Mouse (Mus musculus): ENCODE measurements around the gene Efna2. TPM values are rescaled to one million over a fixed set of nuclear protein-coding genes. Genes with fewer than 3 reads are reported as not detected.

Gene Efna2
- total and polyA plus RNA-seq, 2 experiments from 2014 or later: 51.1 to 52.1 TPM

DNA sequence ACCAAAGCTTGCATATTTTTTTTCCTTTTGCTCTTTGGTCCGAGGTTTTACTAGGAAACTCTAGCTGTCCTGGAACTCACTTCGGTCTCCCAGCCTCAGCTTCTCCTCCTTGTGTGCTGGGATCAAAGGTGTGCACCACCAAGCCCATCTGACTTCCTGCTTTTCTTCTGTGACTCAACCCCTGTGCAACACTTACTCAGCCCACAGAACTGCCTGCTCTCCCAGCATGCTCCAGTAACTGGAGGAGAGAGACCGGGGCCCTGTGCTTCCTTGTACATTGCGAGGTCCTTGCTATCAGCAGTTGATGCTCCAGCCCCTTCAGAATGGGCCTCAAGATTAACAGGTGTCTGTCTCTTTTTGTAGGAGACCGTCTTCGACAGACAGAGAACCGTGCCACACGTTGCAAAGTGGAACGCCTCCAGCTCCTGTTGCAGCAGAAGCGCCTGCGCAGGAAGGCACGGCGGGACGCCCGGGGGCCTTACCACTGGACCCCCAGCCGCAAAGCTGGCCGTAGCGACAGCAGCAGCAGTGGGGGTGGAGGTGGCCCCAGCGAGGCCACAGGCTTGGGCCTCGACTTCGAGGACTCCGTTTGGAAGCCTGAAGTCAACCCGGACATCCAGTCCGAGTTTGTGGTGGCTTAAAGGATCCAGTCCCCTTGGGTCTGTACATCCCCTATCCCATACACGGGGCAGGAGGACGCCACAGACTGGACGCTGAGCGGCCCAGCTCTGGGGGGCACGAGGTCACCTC, 23.1 kb upstream of the Efna2 start:
- no peak for ATAC-seq (ENCODE audit: low FRiP score)
- H3K4me1 ChIP-seq (ENCODE audit: insufficient read depth, low read length): peaks cover 29% of the 10 kb centered on the region

GRCm38 (mm10) chr10:80156752-80157053, 22.6 kb upstream of the Efna2 start:
- Histone ChIP-seq H3K9me3 (ENCODE audit: low read length) (no peaks in the 10 kb centered on the region), H3K4me3 (ENCODE audit: low read depth, low read length) (no peak overlapping the region), H3K4me2 (ENCODE audit: low read depth, low read length, poor library complexity, severe bottlenecking) (no peak overlapping the region), H3K4me1 (ENCODE audit: insufficient read depth, low read length) (peaks cover 28% of the 10 kb centered on the region), H3K36me3 (ENCODE audit: insufficient read depth, low read length) (peaks cover 50% of the 10 kb centered on the region), H3K27ac (ENCODE audit: low read depth, low read length) (0 out of 2 replicates have a peak overlapping the region, but pooled peaks have one; percentile 72), H3K27me3 (ENCODE audit: insufficient read depth, low read length) (no peaks in the 10 kb centered on the region), H3K9ac (replicated peaks; ENCODE audit: low read length, poor library complexity, severe bottlenecking) (no peak overlapping the region)
- WGBS: 60% methylated on average over 7 of the region's 7 CpGs
- DNase-seq (ENCODE audit: low spot score): peak; percentile 10
- no peak for TF ChIP-seq CTCF (IDR thresholded peaks at IDR 0.05)
- no peak for ATAC-seq (ENCODE audit: low FRiP score)

More for the DNA sequence above, 23.1 kb upstream of the Efna2 start:
- Histone ChIP-seq H3K27me3 (ENCODE audit: insufficient read depth, low read length) (no peaks in the 10 kb centered on the region), H3K4me2 (ENCODE audit: low read depth, low read length, poor library complexity, severe bottlenecking) (no peak overlapping the region), H3K27ac (ENCODE audit: low read depth, low read length) (peak overlapping the region; percentile 72; the same call in 1 of the 2 replicates), H3K9me3 (ENCODE audit: low read length) (no peaks in the 10 kb centered on the region), H3K4me3 (ENCODE audit: low read depth, low read length) (no peak overlapping the region), H3K9ac (replicated peaks; ENCODE audit: low read length, poor library complexity, severe bottlenecking) (no peak overlapping the region), H3K36me3 (ENCODE audit: insufficient read depth, low read length) (peaks cover 51% of the 10 kb centered on the region)
- TF ChIP-seq CTCF (IDR thresholded peaks at IDR 0.05): no peak
- 85% methylated on average over 29 of the region's 29 CpGs for WGBS
- no peak for DNase-seq (ENCODE audit: low spot score)

- 53% methylated on average over 15 of the region's 15 CpGs for WGBS
- no peak for ATAC-seq (ENCODE audit: low FRiP score)
These were observed 21.9 kb upstream of the Efna2 start for GRCm38 (mm10) chr10:80157141-80157929.

DNA sequence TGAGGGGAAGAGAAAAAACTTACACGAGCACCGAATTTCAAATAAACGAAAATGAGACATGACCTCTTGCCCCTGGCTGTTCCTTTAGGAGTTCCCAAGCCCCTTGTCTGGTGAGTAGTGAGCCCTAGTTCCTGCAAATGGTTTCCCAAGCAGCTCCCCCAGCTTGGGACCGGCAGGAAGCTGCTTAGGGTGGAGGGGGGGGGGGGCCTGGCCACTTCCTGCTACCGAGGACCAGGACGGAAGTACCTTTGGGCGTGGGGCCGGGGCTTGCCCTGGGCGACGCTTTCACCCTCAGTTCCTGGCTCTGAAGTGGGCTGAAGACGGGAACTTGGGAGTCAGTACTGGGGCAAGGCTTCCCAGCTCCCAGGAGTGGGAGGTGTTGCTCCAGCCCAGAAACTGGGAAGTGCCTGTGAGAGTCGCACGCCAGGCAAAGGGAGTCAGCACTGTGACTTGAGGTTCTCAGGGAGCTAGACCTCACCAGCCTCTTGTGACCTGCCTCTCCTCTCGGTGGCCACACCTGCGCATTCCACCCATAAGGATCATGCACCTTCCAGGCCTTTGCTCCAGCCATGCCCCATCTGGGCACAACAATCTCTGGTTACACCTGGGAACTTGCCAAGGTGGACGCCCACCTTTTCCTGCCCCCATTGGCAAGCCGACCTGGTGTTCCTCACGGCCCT, 20.8 kb upstream of the Efna2 start:
- TF ChIP-seq CTCF (IDR thresholded peaks at IDR 0.05): no peak
- no peak overlapping the region for H3K4me2 ChIP-seq (ENCODE audit: low read depth, low read length, poor library complexity, severe bottlenecking)
- no peak overlapping the region; the same call in 1 of the 2 replicates for H3K4me3 ChIP-seq (ENCODE audit: low read depth, low read length)
- H3K27ac ChIP-seq (ENCODE audit: low read depth, low read length): peak overlapping the region; percentile 84
- H3K4me1 ChIP-seq (ENCODE audit: insufficient read depth, low read length): peaks cover 14% of the 10 kb centered on the region
- DNase-seq (ENCODE audit: low spot score) (peak; percentile 19), ATAC-seq (ENCODE audit: low FRiP score) (no peak)
- 14% methylated on average over 18 of the region's 18 CpGs for WGBS
- no peak overlapping the region for H3K9ac ChIP-seq (replicated peaks; ENCODE audit: low read length, poor library complexity, severe bottlenecking)
- no peaks in the 10 kb centered on the region for H3K27me3 ChIP-seq (ENCODE audit: insufficient read depth, low read length)
- H3K9me3 ChIP-seq (ENCODE audit: low read length): no peaks in the 10 kb centered on the region
- peaks cover 41% of the 10 kb centered on the region for H3K36me3 ChIP-seq (ENCODE audit: insufficient read depth, low read length)

More at GRCm38 (mm10) chr10:80157141-80157929, 21.9 kb upstream of the Efna2 start:
- Histone ChIP-seq H3K9ac (replicated peaks; ENCODE audit: low read length, poor library complexity, severe bottlenecking) (0 out of 2 replicates have a peak overlapping the region, but pooled peaks have one; percentile 24), H3K27me3 (ENCODE audit: insufficient read depth, low read length) (no peaks in the 10 kb centered on the region), H3K36me3 (ENCODE audit: insufficient read depth, low read length) (peaks cover 47% of the 10 kb centered on the region), H3K4me2 (ENCODE audit: low read depth, low read length, poor library complexity, severe bottlenecking) (no peak overlapping the region), H3K27ac (ENCODE audit: low read depth, low read length) (peak overlapping the region; percentile 72), H3K4me3 (ENCODE audit: low read depth, low read length) (no peak overlapping the region), H3K4me1 (ENCODE audit: insufficient read depth, low read length) (peaks cover 22% of the 10 kb centered on the region), H3K9me3 (ENCODE audit: low read length) (no peaks in the 10 kb centered on the region)
- 0 out of 2 replicates have a peak, but pooled peaks have one; percentile 3 for TF ChIP-seq CTCF (IDR thresholded peaks at IDR 0.05)
- peak; percentile 42 for DNase-seq (ENCODE audit: low spot score)

- Histone ChIP-seq H3K4me1 (ENCODE audit: insufficient read depth, low read length) (peaks cover 14% of the 10 kb centered on the region), H3K36me3 (ENCODE audit: insufficient read depth, low read length) (peaks cover 35% of the 10 kb centered on the region), H3K27ac (ENCODE audit: low read depth, low read length) (peak overlapping the region; percentile 84), H3K9me3 (ENCODE audit: low read length) (no peaks in the 10 kb centered on the region), H3K4me3 (ENCODE audit: low read depth, low read length) (peak overlapping the region; percentile 42), H3K4me2 (ENCODE audit: low read depth, low read length, poor library complexity, severe bottlenecking) (peak overlapping the region; percentile 58), H3K9ac (replicated peaks; ENCODE audit: low read length, poor library complexity, severe bottlenecking) (peak overlapping the region; percentile 51), H3K27me3 (ENCODE audit: insufficient read depth, low read length) (no peaks in the 10 kb centered on the region)
- WGBS: 5% methylated on average over 12 of the region's 12 CpGs
- ATAC-seq (ENCODE audit: low FRiP score) (no peak; the same call in none of the 2 replicates), DNase-seq (ENCODE audit: low spot score) (peak; percentile 38)
- no peak for TF ChIP-seq CTCF (IDR thresholded peaks at IDR 0.05)
These were observed 20.2 kb upstream of the Efna2 start for GRCm38 (mm10) chr10:80159021-80159560.
